Mouse (Mus musculus) monocyte, adult 5-6 weeks (primary cell): ENCODE data around the gene Clec4g. TPM values are rescaled to one million over a fixed set of nuclear protein-coding genes. Genes with fewer than 3 reads are reported as not detected.
"Not testable (repeated sequence)": the region's sequence is repeated elsewhere in the genome, so short reads cannot be mapped to it uniquely, and the experiment has no call there.

Experiments used
- ATAC-seq: fragments of 153-309, 156-312 bp; replicated peaks from 2 replicates; pipeline ENCODE4 v1.8.0; 2017; ENCODE audit warnings: mild to moderate bottlenecking; ENCODE audit not compliant: low TSS enrichment, insufficient number of reproducible peaks, severe bottlenecking, poor library complexity, low FRiP score
- total RNA-seq: library from RNA; stranded (forward); fragments of 200-1000, 200-491, 200-594 nt; gene quantifications from 3 replicates; pipeline ENCODE4 v1.2.3, GENCODE M21; 2017

Gene Clec4g
- 1.2 to 1.5 TPM in 2 of 3 replicates, not detected in the other for total RNA-seq

- ATAC-seq, result no peak
Observed at GRCm38 (mm10) chr8:3720551-3720950, at the start of gene Clec4g. Gene Clec4g, minus strand, starts transcription at chr8:3720651.

GRCm38 (mm10) chr8:3768641-3769040, 48.2 kb upstream of the Clec4g start:
- not testable (repeated sequence) for ATAC-seq

DNA sequence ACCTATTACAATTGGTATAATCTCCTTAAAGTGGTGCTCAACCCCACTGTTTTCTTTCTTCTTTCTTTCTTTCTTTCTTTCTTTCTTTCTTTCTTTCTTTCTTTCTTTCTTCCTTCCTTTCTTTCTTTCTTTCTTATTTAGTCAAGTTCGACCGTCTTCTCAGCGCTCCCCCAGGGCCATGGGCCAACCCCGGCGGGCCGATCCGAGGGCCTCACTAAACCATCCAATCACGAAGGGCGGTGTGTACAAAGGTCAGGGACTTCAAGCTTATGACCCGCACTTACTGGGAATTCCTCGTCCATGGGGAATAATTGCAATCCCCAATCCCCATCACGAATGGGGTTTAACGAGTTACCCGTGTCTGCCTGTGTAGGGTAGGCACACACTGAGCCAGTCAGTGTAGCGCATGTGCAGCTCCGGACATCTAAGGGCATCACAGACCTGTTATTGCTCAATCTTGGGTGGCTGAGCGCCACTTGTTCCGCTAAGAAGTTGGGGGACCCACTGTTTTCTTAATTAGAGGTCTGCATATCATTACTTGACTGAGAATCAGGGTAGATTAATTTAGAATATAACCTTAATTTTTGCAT, 33.9 kb upstream of the Clec4g start:
- ATAC-seq, result peak; percentile 98

DNA sequence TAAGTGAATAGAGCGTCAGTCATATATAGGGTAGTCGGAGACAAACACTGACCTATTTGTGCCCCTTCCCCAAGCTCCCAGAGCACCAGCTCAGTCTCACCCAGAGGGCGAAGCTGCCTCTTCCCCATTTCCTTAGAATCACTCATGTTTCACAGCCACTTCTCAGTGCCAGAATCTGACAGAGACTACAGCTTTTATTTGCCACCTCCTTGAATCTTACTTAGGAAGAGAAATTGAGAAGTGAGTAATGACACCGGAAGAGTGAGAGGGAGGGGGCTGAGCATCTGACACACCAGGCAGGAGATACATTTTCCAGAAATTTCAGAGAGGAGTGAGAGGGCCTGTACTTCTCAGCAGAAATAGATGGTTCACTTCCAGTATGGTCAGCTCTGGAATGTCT, 28.3 kb upstream of the Clec4g start, which contains the start of gene Cd209a:
Gene Cd209a, minus strand, starts transcription at position 224 of the 400 bp plus-strand sequence.
- no peak for ATAC-seq

- ATAC-seq, result no peak
Observed at GRCm38 (mm10) chr8:3736947-3737346, 16.5 kb upstream of the Clec4g start.

GRCm38 (mm10) chr8:3735599-3735998, 15.1 kb upstream of the Clec4g start:
- ATAC-seq, result no peak

DNA sequence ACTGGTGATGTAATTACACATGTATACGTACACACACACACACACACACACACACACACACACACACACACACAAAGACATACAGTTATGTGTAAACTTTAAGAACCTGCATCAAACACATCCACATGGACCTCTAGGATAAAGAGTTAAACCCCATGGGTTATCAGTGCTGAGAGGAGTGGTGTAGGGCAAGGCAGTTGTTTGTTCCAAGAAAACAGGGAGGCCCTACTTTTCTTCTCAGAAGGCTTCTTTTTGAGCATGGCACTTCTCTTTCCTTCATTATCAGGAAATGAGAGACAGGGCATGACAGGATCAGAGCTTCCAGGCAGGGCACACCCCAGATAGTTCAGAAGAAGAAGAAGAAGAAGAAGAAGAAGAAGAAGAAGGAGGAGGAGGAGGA, 13.6 kb upstream of the Clec4g start:
- ATAC-seq, result no peak

GRCm38 (mm10) chr8:3721041-3721440, 590 bp upstream of the Clec4g start:
- no peak for ATAC-seq

DNA sequence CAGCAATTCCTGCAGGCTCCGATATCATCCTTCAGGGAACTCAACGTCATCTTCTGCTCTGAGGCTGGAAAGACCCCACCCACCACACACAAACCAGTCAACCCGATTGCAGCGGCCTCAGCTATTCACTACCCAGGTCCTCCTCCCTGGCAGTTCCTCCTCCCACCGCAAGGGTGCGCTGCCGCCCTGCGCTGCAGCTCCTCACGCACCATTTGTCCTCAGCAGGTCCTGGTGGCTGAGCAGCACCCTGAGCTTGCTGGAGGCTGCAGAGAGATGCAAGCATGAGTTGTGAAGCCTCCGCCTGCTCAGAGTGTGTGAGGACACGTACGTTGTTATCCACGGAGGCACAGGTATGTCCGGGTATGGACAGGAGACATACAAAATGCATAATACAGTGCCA, 1.9 kb downstream of the Clec4g start:
- ATAC-seq, result peak; percentile 93

DNA sequence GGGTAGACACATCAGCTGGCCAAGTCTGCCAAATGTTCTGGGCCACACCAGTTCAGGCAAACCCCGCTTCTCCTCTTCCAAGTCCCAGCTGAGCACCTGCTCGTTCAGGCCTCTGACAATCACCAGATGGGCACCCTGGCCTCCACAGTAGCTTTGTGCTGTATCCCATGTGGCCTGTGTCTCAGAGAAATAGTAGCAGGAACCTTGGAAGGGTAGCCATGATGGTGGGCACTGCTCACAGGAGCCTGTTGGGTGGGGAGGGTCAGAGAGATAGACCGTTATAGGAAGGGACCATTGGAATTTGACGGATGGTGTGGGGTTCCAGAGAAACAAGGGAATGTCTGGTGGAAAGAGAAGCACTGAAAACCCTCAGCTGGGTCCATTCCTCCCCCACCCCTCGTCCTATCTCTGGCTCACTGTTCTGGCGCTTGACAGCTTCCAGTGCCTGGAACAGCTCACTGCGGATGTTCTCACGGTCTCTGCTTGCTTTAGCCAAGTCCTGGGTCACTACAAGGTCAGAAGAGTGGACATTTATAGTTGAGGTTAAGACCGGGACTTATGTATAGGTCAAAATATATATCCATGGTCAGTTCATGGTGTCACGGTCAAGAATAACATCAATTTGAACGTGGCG, 3.0 kb downstream of the Clec4g start:
- no peak for ATAC-seq

DNA sequence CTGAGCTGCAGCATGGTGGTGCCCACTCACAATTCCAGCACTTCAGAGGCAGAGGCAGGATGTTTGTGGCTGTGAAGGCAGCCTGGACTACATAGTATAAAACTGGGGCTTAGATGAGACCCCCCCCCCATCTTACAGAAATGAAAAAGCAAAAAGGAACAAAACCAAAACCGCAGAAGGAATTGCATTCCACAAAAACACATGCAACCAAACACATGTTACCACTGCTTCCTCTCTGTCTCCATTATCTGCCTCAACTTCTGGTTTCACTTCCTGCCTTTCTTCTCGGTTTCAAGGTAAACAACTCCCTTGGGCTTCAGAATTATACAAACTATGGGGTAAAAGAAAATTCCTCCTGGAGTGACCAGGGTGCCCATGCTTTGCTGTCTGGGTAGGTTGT, 8.8 kb downstream of the Clec4g start:
- peak; percentile 75 for ATAC-seq

- ATAC-seq, result no peak
Observed at GRCm38 (mm10) chr8:3710312-3710711, 10.1 kb downstream of the Clec4g start.

DNA sequence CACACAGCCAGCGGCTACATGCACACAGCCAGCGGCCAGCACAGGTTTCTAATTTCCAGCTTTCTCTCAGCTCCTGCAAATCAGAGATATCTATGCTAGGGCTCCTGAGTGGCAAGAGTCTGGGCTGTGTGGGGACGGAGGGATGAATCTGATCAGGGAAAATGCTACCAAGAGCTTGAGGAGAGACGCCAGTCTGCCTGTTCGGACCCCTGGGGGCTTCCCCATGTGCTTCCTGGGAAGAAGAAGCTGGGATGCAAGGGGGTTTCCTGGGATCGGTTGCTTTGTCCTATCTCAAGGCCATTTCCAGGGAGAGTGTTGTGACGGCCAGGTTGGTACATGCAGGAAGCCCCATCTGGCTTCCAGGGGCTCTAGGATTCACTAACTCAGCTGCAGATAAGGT, 12.8 kb downstream of the Clec4g start:
- ATAC-seq, result no peak

DNA sequence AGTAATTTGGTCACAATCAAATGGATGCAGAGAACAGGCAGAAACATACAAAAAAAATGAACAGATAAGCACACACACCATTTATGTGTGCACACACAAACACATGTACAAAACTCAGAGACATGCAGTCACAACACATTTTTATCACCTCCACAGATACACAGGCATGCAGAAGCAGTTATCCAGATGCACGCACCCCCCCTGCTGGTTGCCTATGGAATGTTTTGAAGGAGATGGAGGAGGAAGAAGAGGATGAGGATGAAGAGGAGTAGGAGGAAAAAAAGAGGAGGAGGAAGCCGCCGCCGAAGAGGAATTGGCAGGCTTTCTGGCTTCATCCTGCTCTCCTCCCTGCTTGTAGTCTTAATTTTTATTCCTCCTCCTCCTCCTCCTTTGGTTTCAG, 14.7 kb downstream of the Clec4g start:
- ATAC-seq, result no peak

DNA sequence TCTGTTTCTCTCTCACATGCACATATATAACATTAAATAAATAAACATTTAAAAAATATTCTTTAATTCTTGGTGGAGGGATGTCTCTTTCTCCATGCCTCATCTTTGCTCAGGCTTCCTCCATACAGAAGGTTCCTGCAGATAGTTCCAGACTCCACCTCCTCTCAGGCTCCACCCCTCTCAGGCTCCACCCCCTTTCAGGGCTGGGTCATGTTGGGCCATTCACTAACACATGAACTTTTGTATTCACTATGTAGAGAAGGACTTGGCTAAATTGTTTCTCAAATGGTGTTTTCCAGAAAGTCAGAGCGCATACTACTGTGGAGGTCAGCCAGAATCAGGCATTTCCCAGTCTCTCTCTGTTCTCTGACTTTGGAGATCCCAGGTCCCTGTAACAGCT, 19.0 kb downstream of the Clec4g start:
- ATAC-seq, result no peak

DNA sequence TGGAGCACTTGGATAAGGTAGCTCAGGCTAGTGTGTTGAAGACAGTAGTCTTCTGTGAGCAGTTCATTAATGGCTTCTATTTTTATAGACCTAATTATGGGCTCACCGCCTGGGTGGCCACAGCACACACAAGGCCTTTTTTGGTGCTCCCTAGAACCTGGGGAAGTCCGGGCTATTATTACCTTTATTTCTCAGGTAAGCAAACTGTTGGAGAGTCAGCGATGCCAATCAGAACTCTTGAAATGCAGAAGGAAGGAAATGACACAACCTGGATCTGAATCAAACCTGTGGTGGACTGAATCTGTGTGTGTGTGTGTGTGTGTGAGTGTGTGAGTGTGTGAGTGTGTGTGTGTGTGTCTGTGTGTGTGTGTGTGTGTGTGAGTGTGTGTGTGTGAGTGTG, 26.3 kb downstream of the Clec4g start, which contains the start of gene Fcer2a:
Gene Fcer2a, minus strand, starts transcription at position 55 of the 400 bp plus-strand sequence.
- no peak for ATAC-seq

DNA sequence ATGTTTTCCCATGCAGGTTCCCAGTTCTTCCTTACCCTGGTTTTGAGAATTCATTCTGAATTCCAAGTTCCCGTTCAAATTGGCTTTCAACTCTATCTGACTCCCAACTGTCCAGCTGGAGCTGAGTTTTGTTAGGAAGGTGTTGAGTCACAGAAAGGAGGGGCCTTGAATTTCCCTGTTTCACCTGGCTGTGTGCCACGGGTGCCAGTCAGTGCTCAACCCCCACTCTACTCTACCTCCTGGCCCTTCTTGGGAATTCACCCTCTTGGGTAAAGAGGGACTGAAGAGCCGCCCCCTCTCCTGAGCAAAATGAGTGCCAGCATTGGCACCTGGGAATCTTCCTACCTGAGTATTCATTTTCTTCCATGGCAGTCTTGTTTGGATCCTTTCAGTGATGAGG, 29.7 kb downstream of the Clec4g start:
- ATAC-seq, result no peak

GRCm38 (mm10) chr8:3687537-3687936, 32.9 kb downstream of the Clec4g start:
- ATAC-seq, result no peak

DNA sequence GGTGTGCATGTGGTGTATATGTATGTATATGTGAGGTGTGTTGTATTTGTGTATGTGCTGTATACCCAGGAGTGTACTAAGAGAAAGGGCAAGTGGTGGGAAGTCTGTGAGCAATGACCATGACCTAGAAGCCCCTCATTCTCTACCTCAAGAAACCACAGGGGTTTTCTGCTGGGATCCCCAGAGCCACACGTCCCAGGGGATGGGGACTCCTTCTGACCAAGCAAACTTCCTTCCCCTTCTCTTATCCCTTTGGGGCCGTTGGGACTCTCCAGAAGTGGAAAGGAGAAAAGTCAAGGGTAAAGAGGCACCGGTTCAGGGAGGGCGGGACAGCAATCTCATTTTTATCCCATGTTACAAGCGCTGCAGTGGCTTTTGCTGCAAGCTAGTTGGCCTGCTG, 35.0 kb downstream of the Clec4g start:
- no peak for ATAC-seq

GRCm38 (mm10) chr8:3684530-3684929, 35.9 kb downstream of the Clec4g start:
- no peak for ATAC-seq
